Comparison of ENCODE assay signal across 9 mouse cellular contexts in the genomic region with DNA sequence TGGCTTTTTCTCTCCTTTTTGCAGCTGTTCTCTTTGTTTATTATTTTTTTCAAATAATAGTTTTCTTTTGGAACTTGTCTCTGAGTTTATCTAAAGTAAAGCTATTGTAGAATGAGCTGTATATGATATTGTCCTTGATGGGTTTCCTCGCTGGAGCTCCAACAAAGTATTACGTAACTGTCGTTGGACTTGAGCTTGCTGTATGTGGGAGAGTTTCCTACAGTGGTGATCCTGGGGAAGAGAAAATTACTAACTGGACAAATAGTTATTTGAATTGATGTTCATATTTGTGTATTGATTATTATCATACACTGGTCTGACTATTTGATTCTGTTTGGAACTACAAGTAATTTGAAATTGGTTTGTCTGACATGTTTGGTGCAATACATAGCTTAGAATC. TPM values are rescaled to one million over a fixed set of nuclear protein-coding genes. Genes with fewer than 3 reads are reported as not detected.
DNase-seq lines count a peak whose midpoint lies in the region; ATAC-seq and TF ChIP-seq lines count a peak whose summit lies in the region.
"Had no signal": no experiment of that assay in that cellular context is flagged by ENCODE, and none has a peak within 500 bp of the region (broad histone marks: within the 10 kb centered on the region; RNA-seq: fewer than 3 reads in every experiment).

No protein-coding gene starts in this region.

- no peaks in the 10 kb centered on the region for H3K9me3 ChIP-seq in kidney, embryonic 16.5 days (ENCODE audit: low read length)
- no peaks in the 10 kb centered on the region for H3K9me3 ChIP-seq in hindbrain, embryonic 16.5 days (ENCODE audit: control insufficient read depth, low read length)
- H3K9me3 ChIP-seq in midbrain, embryonic 15.5 days: no peaks in the 10 kb centered on the region

- TF ChIP-seq POLR2A in cortical plate, adult 2 months (IDR thresholded peaks at IDR 0.05; ENCODE audit: extremely low read depth, insufficient read depth, low read length): no peak

- H3K4me2 ChIP-seq in kidney, embryonic 16.5 days (replicated peaks; ENCODE audit: low read depth, low read length): peak overlapping the region; percentile 85
- peak overlapping the region; percentile 59 for H3K4me2 ChIP-seq in hindbrain, embryonic 16.5 days (ENCODE audit: low read length)
- peak overlapping the region; percentile 68 for H3K4me2 ChIP-seq in midbrain, embryonic 15.5 days

- H3K4me1 ChIP-seq in kidney, embryonic 16.5 days (ENCODE audit: insufficient read depth, low read length): peaks cover 42% of the 10 kb centered on the region
- H3K4me1 ChIP-seq in cortical plate, adult 2 months (ENCODE audit: control insufficient read depth, insufficient read depth, low read length): peaks cover 6% of the 10 kb centered on the region; the same call in 1 of the 2 replicates
- peaks cover 33% of the 10 kb centered on the region for H3K4me1 ChIP-seq in hindbrain, embryonic 16.5 days (ENCODE audit: control insufficient read depth, insufficient read depth, low read depth, low read length)
- H3K4me1 ChIP-seq in midbrain, embryonic 15.5 days: peaks cover 51% of the 10 kb centered on the region

- DNase-seq in kidney, postnatal 4 days: no peak
- no peak for DNase-seq in adrenal gland, adult 2 months
- DNase-seq in frontal cortex, postnatal 25 days (ENCODE audit: low spot score in 2 of 2): no peak
- no peak for DNase-seq in spleen, postnatal 4 days (ENCODE audit: low spot score in 2 of 2)
- DNase-seq: right cerebral cortex, adult 18-20 months had no signal

- ATAC-seq in kidney, embryonic 16.5 days (ENCODE audit: low FRiP score, low TSS enrichment): no peak
- ATAC-seq in hindbrain, embryonic 16.5 days: no peak
- no peak for ATAC-seq in midbrain, embryonic 15.5 days (replicated peaks)

- 0 out of 2 replicates have a peak, but pooled peaks cover 9% of the 10 kb centered on the region for H3K36me3 ChIP-seq in kidney, embryonic 16.5 days (ENCODE audit: insufficient read depth, low read length)
- peaks cover under 1% of the 10 kb centered on the region; the same call in 1 of the 2 replicates for H3K36me3 ChIP-seq in hindbrain, embryonic 16.5 days (ENCODE audit: control insufficient read depth, insufficient read depth, low read length)
- H3K36me3 ChIP-seq in midbrain, embryonic 15.5 days (replicated peaks): no peaks in the 10 kb centered on the region

- no peak overlapping the region for H3K27ac ChIP-seq in kidney, embryonic 16.5 days (ENCODE audit: low read length)
- no peak overlapping the region for H3K27ac ChIP-seq in cortical plate, adult 2 months (ENCODE audit: insufficient read depth, low read length)
- H3K27ac ChIP-seq in hindbrain, embryonic 16.5 days (ENCODE audit: low read depth, low read length): no peak overlapping the region
- H3K27ac ChIP-seq in midbrain, embryonic 15.5 days: no peak overlapping the region

- H3K4me3 ChIP-seq in kidney, embryonic 16.5 days (ENCODE audit: low read length): peak overlapping the region; percentile 99
- H3K4me3 ChIP-seq in cortical plate, adult 2 months (ENCODE audit: insufficient read depth, low read length): peak overlapping the region; percentile 100
- H3K4me3 ChIP-seq in hindbrain, embryonic 16.5 days (ENCODE audit: low read length): peak overlapping the region; percentile 67
- H3K4me3 ChIP-seq in midbrain, embryonic 15.5 days: peak overlapping the region; percentile 98

- no peak for TF ChIP-seq CTCF in cortical plate, adult 2 months (IDR thresholded peaks at IDR 0.05; ENCODE audit: extremely low read depth, insufficient read depth, low read length)

- H3K27me3 ChIP-seq in kidney, embryonic 16.5 days (ENCODE audit: insufficient read depth, low read length): no peaks in the 10 kb centered on the region
- no peaks in the 10 kb centered on the region for H3K27me3 ChIP-seq in hindbrain, embryonic 16.5 days (replicated peaks; ENCODE audit: control insufficient read depth, insufficient read depth, low read length)
- H3K27me3 ChIP-seq in midbrain, embryonic 15.5 days (replicated peaks): no peaks in the 10 kb centered on the region

- H3K9ac ChIP-seq in kidney, embryonic 16.5 days (replicated peaks; ENCODE audit: low read length): peak overlapping the region; percentile 56; the same call in 1 of the 2 replicates
- H3K9ac ChIP-seq in hindbrain, embryonic 16.5 days (ENCODE audit: low read depth, low read length): no peak overlapping the region
- H3K9ac ChIP-seq in midbrain, embryonic 15.5 days: no peak overlapping the region

- WGBS in kidney, embryonic 16.5 days: 1% methylated on average over 3 of the region's 3 CpGs
- whole genome bisulfite sequencing in hindbrain, embryonic 16.5 days: 17% methylated on average over 3 of the region's 3 CpGs
- WGBS in midbrain, embryonic 15.5 days: 13% methylated on average over 3 of the region's 3 CpGs

RNA-seq across cellular contexts. Expression of a gene that starts 1.8 kb away (rescaled TPM):
- 20.7 and 20.8 TPM in 2 replicates for polyA plus RNA-seq in kidney, embryonic 16.5 days (2015; fragmentation: Nextera tagmentation; extraction: Ambion mirVana)
- 95.4 and 103 TPM in 2 replicates for polyA plus RNA-seq in cortical plate, adult 2 months (2012; rRNA removed)
- polyA plus RNA-seq in hindbrain, embryonic 16.5 days (2015; fragmentation: Nextera tagmentation; extraction: Ambion mirVana): 26.7 and 30.6 TPM in 2 replicates
- polyA plus RNA-seq in midbrain, embryonic 15.5 days (2015; fragmentation: Nextera tagmentation; extraction: Ambion mirVana): 40.5 and 41.1 TPM in 2 replicates
- 10 to 100 TPM; 66.8 to 75.8 TPM for total RNA-seq in adrenal gland, adult 2 months (2021)
- 50.5 and 67.4 TPM in 2 replicates for polyA plus RNA-seq in adrenal gland, adult 2 months (2012; rRNA removed)

RNA-seq across cellular contexts. Expression of a gene that starts 14.6 kb away (rescaled TPM):
- 14.7 and 17.1 TPM in 2 replicates for polyA plus RNA-seq in kidney, embryonic 16.5 days (2015; fragmentation: Nextera tagmentation; extraction: Ambion mirVana)
- polyA plus RNA-seq in cortical plate, adult 2 months (2012; rRNA removed): 3.1 TPM in 2 replicates
- 2.1 TPM in 2 replicates for polyA plus RNA-seq in hindbrain, embryonic 16.5 days (2015; fragmentation: Nextera tagmentation; extraction: Ambion mirVana)
- polyA plus RNA-seq in midbrain, embryonic 15.5 days (2015; fragmentation: Nextera tagmentation; extraction: Ambion mirVana): 4.5 and 4.9 TPM in 2 replicates
- total RNA-seq in adrenal gland, adult 2 months (2021): 1 to 10 TPM; 2.5 to 3.3 TPM
- 2.5 and 3.2 TPM in 2 replicates for polyA plus RNA-seq in adrenal gland, adult 2 months (2012; rRNA removed)

RNA-seq across cellular contexts. Expression of a gene that starts 27.0 kb away (rescaled TPM):
- 56.8 and 58.8 TPM in 2 replicates for polyA plus RNA-seq in kidney, embryonic 16.5 days (2015; fragmentation: Nextera tagmentation; extraction: Ambion mirVana)
- polyA plus RNA-seq in cortical plate, adult 2 months (2012; rRNA removed): 42.1 and 47.4 TPM in 2 replicates
- 20.9 TPM in 2 replicates for polyA plus RNA-seq in hindbrain, embryonic 16.5 days (2015; fragmentation: Nextera tagmentation; extraction: Ambion mirVana)
- 17.2 and 20.5 TPM in 2 replicates for polyA plus RNA-seq in midbrain, embryonic 15.5 days (2015; fragmentation: Nextera tagmentation; extraction: Ambion mirVana)
- 100 to 1,000 TPM in 1 of 2 experiments, 10 to 100 TPM in 1; 84.6 to 135 TPM for total RNA-seq in adrenal gland, adult 2 months (2021)
- 216 and 273 TPM in 2 replicates for polyA plus RNA-seq in adrenal gland, adult 2 months (2012; rRNA removed)

RNA-seq across cellular contexts. Expression of a gene that starts 30.4 kb away (rescaled TPM):
- polyA plus RNA-seq in kidney, embryonic 16.5 days (2015; fragmentation: Nextera tagmentation; extraction: Ambion mirVana): 72.7 and 75.5 TPM in 2 replicates
- 97.3 and 106 TPM in 2 replicates for polyA plus RNA-seq in cortical plate, adult 2 months (2012; rRNA removed)
- 49.9 and 50.3 TPM in 2 replicates for polyA plus RNA-seq in hindbrain, embryonic 16.5 days (2015; fragmentation: Nextera tagmentation; extraction: Ambion mirVana)
- polyA plus RNA-seq in midbrain, embryonic 15.5 days (2015; fragmentation: Nextera tagmentation; extraction: Ambion mirVana): 51.8 and 55.8 TPM in 2 replicates
- 100 to 1,000 TPM in 1 of 2 experiments, 10 to 100 TPM in 1; 75.8 to 128 TPM for total RNA-seq in adrenal gland, adult 2 months (2021)
- polyA plus RNA-seq in adrenal gland, adult 2 months (2012; rRNA removed): 121 and 125 TPM in 2 replicates

RNA-seq across cellular contexts. Expression of a gene that starts 49.9 kb away (rescaled TPM):
- 0.07 TPM in 1 of 2 replicates, not detected in the other for polyA plus RNA-seq in kidney, embryonic 16.5 days (2015; fragmentation: Nextera tagmentation; extraction: Ambion mirVana)
- polyA plus RNA-seq in cortical plate, adult 2 months (2012; rRNA removed): 1.2 and 1.3 TPM in 2 replicates
- 0.04 and 0.09 TPM in 2 replicates for polyA plus RNA-seq in hindbrain, embryonic 16.5 days (2015; fragmentation: Nextera tagmentation; extraction: Ambion mirVana)
- 0.05 TPM in 1 of 2 replicates, not detected in the other for polyA plus RNA-seq in midbrain, embryonic 15.5 days (2015; fragmentation: Nextera tagmentation; extraction: Ambion mirVana)
- total RNA-seq in adrenal gland, adult 2 months (2021): 1 to 10 TPM in 1 of 2 experiments, under 1 TPM in 1; 0.84 to 1.4 TPM
- polyA plus RNA-seq in adrenal gland, adult 2 months (2012; rRNA removed): 2.5 and 2.7 TPM in 2 replicates
